ENCODE assay signal across 8 mouse cellular contexts in genomic region chr1:90743941-90744386, GRCm38 (mm10).
DNase-seq lines count a peak whose midpoint lies in the region; ATAC-seq and TF ChIP-seq lines count a peak whose summit lies in the region.

No protein-coding gene starts in this region.

- TF ChIP-seq EP300 in lung, postnatal 0 days (IDR thresholded peaks at IDR 0.05) = no peak

- peak overlapping the region; percentile 63; the same call in 1 of the 2 replicates for H3K27ac ChIP-seq in forebrain, embryonic 14.5 days (ENCODE audit: low read depth, low read length)
- H3K27ac ChIP-seq in lung, postnatal 0 days (ENCODE audit: low read length) = no peak overlapping the region

- no peaks in the 10 kb centered on the region for H3K36me3 ChIP-seq in forebrain, embryonic 14.5 days (ENCODE audit: control insufficient read depth, insufficient read depth, low read length)
- H3K36me3 ChIP-seq in lung, postnatal 0 days (ENCODE audit: insufficient read depth, low read length) = no peaks in the 10 kb centered on the region

- peaks cover 6% of the 10 kb centered on the region; the same call in 1 of the 2 replicates for H3K4me1 ChIP-seq in forebrain, embryonic 14.5 days (ENCODE audit: control insufficient read depth, insufficient read depth, low read length)
- H3K4me1 ChIP-seq in lung, postnatal 0 days (ENCODE audit: insufficient read depth, low read depth, low read length) = no peaks in the 10 kb centered on the region

- no peaks in the 10 kb centered on the region for H3K27me3 ChIP-seq in forebrain, embryonic 14.5 days (replicated peaks; ENCODE audit: control insufficient read depth, insufficient read depth, low read length)
- no peaks in the 10 kb centered on the region for H3K27me3 ChIP-seq in lung, postnatal 0 days (replicated peaks; ENCODE audit: insufficient read depth, low read length)

- ATAC-seq in forebrain, embryonic 14.5 days = peak; percentile 86
- ATAC-seq in lung, postnatal 0 days = peak; percentile 89
- no peak for ATAC-seq in activated CD4-positive, CD25-positive, alpha-beta regulatory T cell, adult 4 months

- peak overlapping the region; percentile 46 for H3K4me2 ChIP-seq in forebrain, embryonic 14.5 days (ENCODE audit: low read length)
- H3K4me2 ChIP-seq in lung, postnatal 0 days (replicated peaks; ENCODE audit: low read depth, low read length) = peak overlapping the region; percentile 25

- peak overlapping the region; percentile 14 for H3K4me3 ChIP-seq in forebrain, embryonic 14.5 days (ENCODE audit: low read depth, low read length)
- H3K4me3 ChIP-seq in lung, postnatal 0 days (ENCODE audit: low read depth, low read length) = no peak overlapping the region

- intact Hi-C loops in heart, postnatal 10 days (cut with DNase I) = no loop called here

- peak; percentile 26 to 41 for DNase-seq in cerebellum, postnatal 4 days (ENCODE audit: low spot score in 2 of 2)
- DNase-seq in cerebellum, adult 11-12 months = no peak
- peak; percentile 89 for DNase-seq in forebrain, embryonic 14.5 days (ENCODE audit: low spot score)
- DNase-seq in heart, postnatal 10 days = peak; percentile 65 to 67
- peak; percentile 81 for DNase-seq in kidney, postnatal 14 days
- peak; percentile 77 for DNase-seq in lung, postnatal 0 days (ENCODE audit: low spot score)
- peak; percentile 65 for DNase-seq in retina, embryonic 14.5 days (ENCODE audit: low spot score)

- 7% methylated on average over 14 of the region's 14 CpGs for WGBS in forebrain, embryonic 14.5 days
- 6% methylated on average over 14 of the region's 14 CpGs for WGBS in lung, postnatal 0 days

- H3K9me3 ChIP-seq in forebrain, embryonic 14.5 days (replicated peaks; ENCODE audit: control insufficient read depth, low read length) = no peaks in the 10 kb centered on the region
- H3K9me3 ChIP-seq in lung, postnatal 0 days (ENCODE audit: low read length) = no peaks in the 10 kb centered on the region

- peak overlapping the region; percentile 51 for H3K9ac ChIP-seq in forebrain, embryonic 14.5 days (ENCODE audit: low read length)
- no peak overlapping the region for H3K9ac ChIP-seq in lung, postnatal 0 days (replicated peaks; ENCODE audit: low read depth)

- TF ChIP-seq CTCF in lung, postnatal 0 days (IDR thresholded peaks at IDR 0.05) = no peak
